Comparison of ENCODE assay signal across 26 mouse cellular contexts in the genomic region with DNA sequence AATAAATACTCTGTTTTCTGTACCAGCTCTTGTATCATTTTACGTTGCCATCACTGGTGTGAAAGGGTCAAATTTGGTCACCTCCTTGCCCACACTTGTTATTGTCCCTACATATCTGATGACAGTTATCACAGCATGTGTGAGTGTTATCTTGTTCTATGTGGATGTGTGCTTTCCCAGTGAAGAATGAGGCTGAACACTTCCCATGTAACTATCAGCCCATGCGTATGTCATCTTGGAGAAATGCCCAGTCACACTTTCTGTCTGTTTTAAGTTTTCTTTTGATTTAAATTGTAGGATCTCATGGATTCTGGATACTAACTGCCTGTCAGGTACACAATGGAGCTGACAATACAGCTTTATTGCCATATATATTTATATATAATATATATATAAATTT.
DNase-seq lines count a peak whose midpoint lies in the region; ATAC-seq and TF ChIP-seq lines count a peak whose summit lies in the region.
"Had no signal": no experiment of that assay in that cellular context is flagged by ENCODE, and none has a peak within 500 bp of the region (broad histone marks: within the 10 kb centered on the region; RNA-seq: fewer than 3 reads in every experiment).

No protein-coding gene starts in this region.

- H3K27me3 ChIP-seq in forebrain, embryonic 16.5 days (replicated peaks; ENCODE audit: control insufficient read depth, insufficient read depth, low read length) = no peaks in the 10 kb centered on the region
- H3K27me3 ChIP-seq in forebrain, embryonic 15.5 days = no peaks in the 10 kb centered on the region
- no peaks in the 10 kb centered on the region for H3K27me3 ChIP-seq in limb, embryonic 14.5 days (ENCODE audit: control insufficient read depth, insufficient read depth, low read length)
- no peaks in the 10 kb centered on the region for H3K27me3 ChIP-seq in limb, embryonic 10.5 days (ENCODE audit: low read depth, poor library complexity, severe bottlenecking)
- H3K27me3 ChIP-seq: embryonic facial prominence, embryonic 12.5 days; embryonic facial prominence, embryonic 15.5 days; heart, embryonic 13.5 days had no signal

- DNase-seq in limb, embryonic 14.5 days (ENCODE audit: low spot score) = no peak
- no peak for DNase-seq in limb, embryonic 10.5 days (ENCODE audit: low spot score)
- DNase-seq in brain, embryonic 14.5 days (ENCODE audit: low read depth) = peak; percentile 67
- no peak for DNase-seq in retina, embryonic 14.5 days (ENCODE audit: low spot score)
- DNase-seq: adrenal gland, adult 2 months; adrenal gland, postnatal 14 days; cerebellum, adult 11 months; cerebellum, adult 2 months; cerebellum, adult 9-11 months; cerebellum, postnatal 25 days; gastrocnemius, postnatal 10 days; gastrocnemius, postnatal 36 days; heart, adult 2 months; heart, postnatal 14 days; heart, postnatal 4 days had no signal

- no peak overlapping the region for H3K9ac ChIP-seq in forebrain, embryonic 16.5 days (replicated peaks; ENCODE audit: low read depth, low read length)
- no peak overlapping the region for H3K9ac ChIP-seq in forebrain, embryonic 15.5 days (replicated peaks)
- H3K9ac ChIP-seq in limb, embryonic 14.5 days (ENCODE audit: low read depth, low read length, severe bottlenecking) = no peak overlapping the region
- H3K9ac ChIP-seq: embryonic facial prominence, embryonic 12.5 days; embryonic facial prominence, embryonic 15.5 days; heart, embryonic 13.5 days; hindbrain, embryonic 14.5 days had no signal

- 75% methylated on average over 2 of the region's 2 CpGs for WGBS in forebrain, embryonic 16.5 days
- 72% methylated on average over 2 of the region's 2 CpGs for WGBS in forebrain, embryonic 15.5 days
- 83% methylated on average over 2 of the region's 2 CpGs for WGBS in limb, embryonic 14.5 days
- WGBS in limb, embryonic 10.5 days = 94% methylated on average over 2 of the region's 2 CpGs

- peak; percentile 58; the same call in 1 of the 2 replicates for ATAC-seq in forebrain, embryonic 16.5 days
- ATAC-seq in forebrain, embryonic 15.5 days (replicated peaks) = no peak
- ATAC-seq in limb, embryonic 14.5 days (ENCODE audit: low FRiP score, low read depth) = 0 out of 2 replicates have a peak, but pooled peaks have one; percentile 15
- ATAC-seq: CD4-positive, CD25-positive, alpha-beta regulatory T cell, adult 4 months; hindbrain, postnatal 0 days; inflammation-experienced regulatory T-cells, adult 6 months; intestine, embryonic 16.5 days had no signal

- no peak for TF ChIP-seq CTCF in brain, embryonic 14.5 days (IDR thresholded peaks at IDR 0.05; ENCODE audit: borderline replicate concordance, extremely low read depth, insufficient read depth, insufficient read length)

- no peak overlapping the region; the same call in 1 of the 2 replicates for H3K27ac ChIP-seq in forebrain, embryonic 16.5 days (ENCODE audit: low read length)
- H3K27ac ChIP-seq in forebrain, embryonic 15.5 days (replicated peaks) = no peak overlapping the region
- no peak overlapping the region for H3K27ac ChIP-seq in limb, embryonic 14.5 days (replicated peaks; ENCODE audit: low read depth, low read length)
- H3K27ac ChIP-seq in limb, embryonic 10.5 days = no peak overlapping the region
- H3K27ac ChIP-seq: embryonic facial prominence, embryonic 12.5 days; embryonic facial prominence, embryonic 15.5 days; heart, adult 2 months; heart, embryonic 10.5 days; heart, embryonic 13.5 days; hindbrain, embryonic 14.5 days; hindbrain, postnatal 0 days had no signal

- peaks cover 3% of the 10 kb centered on the region; the same call in 1 of the 2 replicates for H3K4me1 ChIP-seq in forebrain, embryonic 16.5 days (replicated peaks; ENCODE audit: control insufficient read depth, insufficient read depth, low read length)
- H3K4me1 ChIP-seq in forebrain, embryonic 15.5 days = no peaks in the 10 kb centered on the region
- H3K4me1 ChIP-seq in limb, embryonic 14.5 days (ENCODE audit: control insufficient read depth, insufficient read depth, low read length) = no peaks in the 10 kb centered on the region
- H3K4me1 ChIP-seq in limb, embryonic 10.5 days = no peaks in the 10 kb centered on the region
- H3K4me1 ChIP-seq: embryonic facial prominence, embryonic 12.5 days; embryonic facial prominence, embryonic 15.5 days; heart, embryonic 10.5 days; heart, embryonic 13.5 days had no signal

- H3K4me2 ChIP-seq in forebrain, embryonic 16.5 days (ENCODE audit: low read length) = no peak overlapping the region
- H3K4me2 ChIP-seq in forebrain, embryonic 15.5 days (replicated peaks) = no peak overlapping the region
- H3K4me2 ChIP-seq in limb, embryonic 14.5 days (replicated peaks; ENCODE audit: low read depth, low read length, severe bottlenecking) = no peak overlapping the region
- H3K4me2 ChIP-seq: embryonic facial prominence, embryonic 12.5 days; embryonic facial prominence, embryonic 15.5 days; heart, embryonic 13.5 days; hindbrain, embryonic 14.5 days had no signal

- no peaks in the 10 kb centered on the region for H3K36me3 ChIP-seq in forebrain, embryonic 16.5 days (ENCODE audit: control insufficient read depth, insufficient read depth)
- no peaks in the 10 kb centered on the region for H3K36me3 ChIP-seq in forebrain, embryonic 15.5 days
- H3K36me3 ChIP-seq in limb, embryonic 14.5 days (ENCODE audit: control insufficient read depth, insufficient read depth, low read length) = no peaks in the 10 kb centered on the region
- no peaks in the 10 kb centered on the region for H3K36me3 ChIP-seq in limb, embryonic 10.5 days
- H3K36me3 ChIP-seq: embryonic facial prominence, embryonic 12.5 days; embryonic facial prominence, embryonic 15.5 days; heart, embryonic 10.5 days; heart, embryonic 13.5 days had no signal

- no peaks in the 10 kb centered on the region for H3K9me3 ChIP-seq in forebrain, embryonic 16.5 days (ENCODE audit: control insufficient read depth, low read length)
- no peaks in the 10 kb centered on the region for H3K9me3 ChIP-seq in forebrain, embryonic 15.5 days
- no peaks in the 10 kb centered on the region for H3K9me3 ChIP-seq in limb, embryonic 14.5 days (ENCODE audit: control insufficient read depth, low read length)
- H3K9me3 ChIP-seq in limb, embryonic 10.5 days (replicated peaks) = no peaks in the 10 kb centered on the region
- H3K9me3 ChIP-seq: embryonic facial prominence, embryonic 12.5 days; embryonic facial prominence, embryonic 15.5 days; heart, embryonic 10.5 days; heart, embryonic 13.5 days had no signal

- no peak overlapping the region for H3K4me3 ChIP-seq in forebrain, embryonic 16.5 days (replicated peaks; ENCODE audit: low read length)
- H3K4me3 ChIP-seq in forebrain, embryonic 15.5 days = no peak overlapping the region
- no peak overlapping the region for H3K4me3 ChIP-seq in limb, embryonic 14.5 days (replicated peaks; ENCODE audit: low read length)
- H3K4me3 ChIP-seq in limb, embryonic 10.5 days = no peak overlapping the region
- H3K4me3 ChIP-seq: embryonic facial prominence, embryonic 12.5 days; embryonic facial prominence, embryonic 15.5 days; heart, adult 2 months; heart, embryonic 10.5 days; heart, embryonic 13.5 days had no signal

- TF ChIP-seq POLR2A in limb, embryonic 14.5 days (IDR thresholded peaks at IDR 0.05; ENCODE audit: borderline replicate concordance, extremely low read depth, insufficient read depth, insufficient read length) = no peak
- TF ChIP-seq POLR2A in brain, embryonic 14.5 days (IDR thresholded peaks at IDR 0.05; ENCODE audit: borderline replicate concordance, extremely low read depth, insufficient read depth, insufficient read length, poor library complexity, severe bottlenecking) = no peak
